Mouse (Mus musculus) cortical plate, adult 2 months (tissue): ENCODE results near the gene Ccdc81.

ENCODE experiments used
- CTCF ChIP-seq: fragments of 200-500 bp; IDR thresholded peaks from 2 replicates; pipeline ENCODE4 v1.5.1; 2011; ENCODE audit warnings: mild to moderate bottlenecking, control low read depth, low read length; ENCODE audit not compliant: insufficient read depth; ENCODE audit errors: extremely low read depth
- POLR2A ChIP-seq: fragments of 200-500 bp; IDR thresholded peaks from 2 replicates; pipeline ENCODE4 v1.6.1; 2011; ENCODE audit warnings: mild to moderate bottlenecking, low read length, control low read depth; ENCODE audit not compliant: insufficient read depth; ENCODE audit errors: extremely low read depth

- TF ChIP-seq POLR2A = no peak
- TF ChIP-seq CTCF = no peak
Observed at GRCm38 (mm10) chr7:89949403-89949802, 46.0 kb upstream of the Ccdc81 start.
